Mouse (Mus musculus): ENCODE data around the gene Gm44973.

GRCm38 (mm10) chr7:5053456-5054179 is 38.3 kb downstream of the Gm44973 start:
- TF ChIP-seq CTCF (IDR thresholded peaks at IDR 0.05; ENCODE audit: insufficient read depth, low read length) (no peak), POLR2A (IDR thresholded peaks at IDR 0.05; ENCODE audit: borderline replicate concordance, extremely low read depth, low read depth, low read length) (no peak)
